Mouse (Mus musculus): ENCODE data around the gene St6galnac3. TPM values are rescaled to one million over a fixed set of nuclear protein-coding genes. Genes with fewer than 3 reads are reported as not detected.

The St6galnac3 gene
- polyA plus RNA-seq, 1 experiment from 2014 or later = 38.3 TPM

GRCm38 (mm10) chr3:153429840-153430239 lies 295.1 kb downstream of the St6galnac3 start:
- Histone ChIP-seq H3K9ac (replicated peaks) (no peak overlapping the region), H3K4me2 (no peak overlapping the region), H3K4me3 (replicated peaks) (no peak overlapping the region), H3K27ac (no peak overlapping the region), H3K4me1 (replicated peaks) (0 out of 2 replicates have a peak, but pooled peaks cover 5% of the 10 kb centered on the region), H3K36me3 (no peaks in the 10 kb centered on the region), H3K9me3 (no peaks in the 10 kb centered on the region), H3K27me3 (no peaks in the 10 kb centered on the region)
- ATAC-seq (ENCODE audit: insufficient number of reproducible peaks, insufficient read depth, low FRiP score, low TSS enrichment, low read depth) = no peak
- 67% methylated on average over 8 of the region's 8 CpGs for WGBS

DNA sequence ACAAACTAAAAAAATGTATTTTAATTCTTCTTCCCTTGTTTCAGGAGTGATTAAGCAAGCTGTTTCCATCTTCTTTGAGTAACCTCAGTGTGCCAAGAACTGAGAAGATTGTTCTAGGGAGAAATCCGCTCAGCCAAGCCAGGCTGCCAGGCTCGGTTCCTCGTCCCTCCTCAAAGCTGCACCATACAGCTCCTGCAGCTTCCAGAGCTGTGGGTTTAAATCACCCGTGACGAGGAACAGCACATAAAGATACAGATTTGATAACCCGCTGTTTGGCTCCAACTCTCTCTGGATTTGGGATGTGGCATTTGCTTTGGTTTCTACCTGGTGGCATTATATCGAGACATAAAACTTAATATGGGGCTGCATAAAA lies 303.1 kb downstream of the St6galnac3 start:
- ATAC-seq (ENCODE audit: insufficient number of reproducible peaks, insufficient read depth, low FRiP score, low TSS enrichment, low read depth) = no peak
- H3K27ac ChIP-seq = no peak overlapping the region
- no peaks in the 10 kb centered on the region for H3K9me3 ChIP-seq
- H3K4me2 ChIP-seq = no peak overlapping the region
- WGBS = 65% methylated on average over 7 of the region's 7 CpGs
- H3K9ac ChIP-seq (replicated peaks) = no peak overlapping the region
- H3K4me1 ChIP-seq (replicated peaks) = no peaks in the 10 kb centered on the region
- H3K27me3 ChIP-seq = no peaks in the 10 kb centered on the region
- no peaks in the 10 kb centered on the region for H3K36me3 ChIP-seq
- H3K4me3 ChIP-seq (replicated peaks) = no peak overlapping the region

DNA sequence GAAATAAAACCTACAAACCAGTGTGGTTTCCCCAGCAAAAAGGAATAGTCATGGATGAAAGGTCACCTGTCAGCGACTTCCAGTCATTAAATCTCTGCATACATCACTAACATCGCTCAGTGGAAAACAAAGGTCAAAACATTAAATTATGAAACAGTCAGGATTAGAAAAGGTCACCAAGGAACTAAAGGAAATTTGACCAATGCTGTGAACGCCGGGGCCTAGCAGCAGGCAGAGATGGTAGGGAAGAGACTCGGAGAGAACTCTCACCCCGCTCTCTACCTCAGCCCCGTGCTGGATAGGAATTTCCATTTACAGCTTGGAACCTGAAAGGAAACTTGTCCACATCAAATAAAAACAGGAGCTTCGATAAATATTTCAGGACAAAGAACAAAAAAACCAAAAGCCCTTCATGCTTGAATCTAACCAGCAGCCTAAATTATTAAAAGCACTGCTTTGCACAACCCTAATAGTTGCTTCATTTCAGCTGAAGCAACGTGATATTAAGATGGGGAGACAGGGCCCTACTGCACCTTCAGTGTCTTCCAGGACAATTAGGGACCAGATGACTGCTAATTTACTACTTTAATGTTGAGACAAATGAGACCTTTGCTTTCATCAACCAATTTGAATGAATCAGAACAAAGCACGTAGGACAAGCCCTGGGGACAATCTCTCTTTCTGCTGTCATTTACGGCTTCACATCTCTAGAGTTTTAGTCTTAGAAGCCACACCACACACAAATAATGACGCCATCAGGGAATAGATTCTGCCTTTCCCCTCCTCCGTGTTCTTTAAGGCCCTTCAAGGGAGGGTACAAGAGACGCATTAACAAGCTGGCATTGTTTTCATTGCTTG lies 303.7 kb downstream of the St6galnac3 start:
- Histone ChIP-seq H3K4me3 (replicated peaks) (no peak overlapping the region), H3K9me3 (no peaks in the 10 kb centered on the region), H3K27me3 (no peaks in the 10 kb centered on the region), H3K4me2 (no peak overlapping the region), H3K36me3 (no peaks in the 10 kb centered on the region), H3K27ac (no peak overlapping the region), H3K4me1 (replicated peaks) (no peaks in the 10 kb centered on the region), H3K9ac (replicated peaks) (no peak overlapping the region)
- WGBS = 61% methylated on average over 14 of the region's 14 CpGs
- ATAC-seq (ENCODE audit: insufficient number of reproducible peaks, insufficient read depth, low FRiP score, low TSS enrichment, low read depth) = no peak

- H3K36me3 ChIP-seq = no peaks in the 10 kb centered on the region
- H3K9me3 ChIP-seq = no peaks in the 10 kb centered on the region
- ATAC-seq (ENCODE audit: insufficient number of reproducible peaks, insufficient read depth, low FRiP score, low TSS enrichment, low read depth) = no peak
- no peak overlapping the region for H3K27ac ChIP-seq
- no peak overlapping the region for H3K9ac ChIP-seq (replicated peaks)
- WGBS = 88% methylated on average over 7 of the region's 7 CpGs
- no peaks in the 10 kb centered on the region for H3K27me3 ChIP-seq
- no peak overlapping the region for H3K4me2 ChIP-seq
- H3K4me3 ChIP-seq (replicated peaks) = no peak overlapping the region
- H3K4me1 ChIP-seq (replicated peaks) = no peaks in the 10 kb centered on the region
These were observed 305.6 kb downstream of the St6galnac3 start for GRCm38 (mm10) chr3:153419331-153419730.

DNA sequence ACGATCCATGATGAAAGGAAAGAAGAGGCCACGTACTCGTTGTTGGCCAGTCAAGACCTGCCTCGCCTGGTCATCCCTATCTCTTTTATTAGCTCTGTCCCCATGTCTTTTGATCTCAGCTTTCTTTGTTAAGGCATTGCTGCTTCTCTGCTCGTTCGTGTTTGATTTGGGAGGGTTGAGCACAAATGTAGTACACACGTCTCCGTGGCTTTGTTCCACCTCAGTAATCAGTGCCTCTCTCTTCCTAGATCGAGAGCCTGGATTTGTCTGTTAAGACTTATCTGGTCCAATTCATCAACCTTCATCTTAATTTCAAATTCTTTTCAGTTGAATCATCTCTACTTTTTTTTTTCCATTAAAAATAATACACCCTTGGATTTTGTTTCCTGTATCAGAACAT lies 308.0 kb downstream of the St6galnac3 start:
- no peak for ATAC-seq (ENCODE audit: insufficient number of reproducible peaks, insufficient read depth, low FRiP score, low TSS enrichment, low read depth)

DNA sequence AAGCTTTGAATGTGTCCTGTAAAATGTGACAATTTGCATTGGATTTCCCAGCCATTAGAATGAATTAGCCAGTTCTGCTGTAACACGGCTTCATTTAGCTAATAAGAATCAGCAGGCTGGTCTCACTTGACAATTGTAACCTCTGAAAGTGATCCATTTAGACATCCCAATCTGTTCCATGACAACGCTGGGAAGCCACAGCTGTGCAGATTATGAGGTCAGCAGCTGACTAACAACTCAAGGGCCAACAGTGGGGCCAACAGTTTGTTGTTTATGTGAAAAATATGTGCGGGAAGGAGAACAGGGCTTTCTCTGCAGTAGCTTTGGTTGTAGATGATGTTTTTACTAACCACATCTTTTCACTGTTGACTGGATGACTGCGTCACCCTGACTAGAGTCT lies 308.6 kb downstream of the St6galnac3 start:
- Histone ChIP-seq H3K9me3 (no peaks in the 10 kb centered on the region), H3K36me3 (no peaks in the 10 kb centered on the region), H3K4me3 (replicated peaks) (no peak overlapping the region), H3K4me1 (replicated peaks) (no peaks in the 10 kb centered on the region), H3K27ac (no peak overlapping the region), H3K9ac (replicated peaks) (no peak overlapping the region), H3K27me3 (no peaks in the 10 kb centered on the region), H3K4me2 (no peak overlapping the region)
- 90% methylated on average over 4 of the region's 4 CpGs for WGBS
- ATAC-seq (ENCODE audit: insufficient number of reproducible peaks, insufficient read depth, low FRiP score, low TSS enrichment, low read depth) = no peak

More for the DNA sequence above, 308.0 kb downstream of the St6galnac3 start:
- Histone ChIP-seq H3K4me2 (no peak overlapping the region), H3K9ac (replicated peaks) (no peak overlapping the region), H3K4me3 (replicated peaks) (no peak overlapping the region), H3K27ac (no peak overlapping the region), H3K36me3 (no peaks in the 10 kb centered on the region), H3K27me3 (no peaks in the 10 kb centered on the region), H3K9me3 (no peaks in the 10 kb centered on the region), H3K4me1 (replicated peaks) (no peaks in the 10 kb centered on the region)
- WGBS = 82% methylated on average over 9 of the region's 9 CpGs

DNA sequence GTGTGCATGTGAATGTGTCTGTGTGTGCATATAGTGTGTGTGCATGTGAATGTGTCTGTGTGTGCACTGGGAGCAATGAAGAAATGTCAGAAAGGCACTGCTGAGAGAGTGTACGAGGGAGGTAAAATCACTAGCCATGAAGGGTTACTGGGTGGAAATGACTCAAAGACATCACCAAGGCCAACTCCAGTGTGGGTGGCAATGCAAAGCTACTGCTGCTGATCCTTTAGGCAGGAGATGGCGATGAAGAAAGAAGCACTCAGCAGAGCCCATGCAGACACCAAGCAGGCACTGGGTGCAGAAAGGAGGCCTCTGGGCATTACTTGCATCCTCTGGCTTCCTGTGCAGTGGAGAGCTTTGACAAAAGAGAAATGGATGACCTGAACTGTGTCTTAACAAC lies 310.8 kb downstream of the St6galnac3 start:
- Histone ChIP-seq H3K4me3 (replicated peaks) (no peak overlapping the region), H3K27me3 (no peaks in the 10 kb centered on the region), H3K27ac (no peak overlapping the region), H3K4me1 (replicated peaks) (no peaks in the 10 kb centered on the region), H3K4me2 (no peak overlapping the region), H3K9me3 (no peaks in the 10 kb centered on the region), H3K36me3 (no peaks in the 10 kb centered on the region), H3K9ac (replicated peaks) (no peak overlapping the region)
- ATAC-seq (ENCODE audit: insufficient number of reproducible peaks, insufficient read depth, low FRiP score, low TSS enrichment, low read depth) = no peak
- 81% methylated on average over 2 of the region's 2 CpGs for WGBS

DNA sequence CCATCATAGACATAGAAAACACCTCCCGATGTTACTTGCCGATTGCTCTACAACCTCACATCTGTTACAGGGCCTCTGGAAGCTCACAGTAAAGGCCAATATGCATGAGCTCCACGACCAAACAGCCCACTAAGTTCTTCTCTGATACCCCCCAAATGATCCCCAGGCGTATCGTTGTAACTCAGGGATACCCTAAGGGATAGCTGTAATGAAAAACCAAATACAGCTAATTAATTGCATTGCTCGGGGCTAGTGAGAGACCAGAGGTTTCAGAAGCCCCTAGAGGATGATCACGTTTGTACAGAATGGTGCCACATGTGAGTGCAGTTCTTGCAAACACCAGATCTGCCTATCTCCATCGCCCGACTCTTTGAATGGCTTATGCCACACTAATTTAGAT lies 315.7 kb downstream of the St6galnac3 start:
- 59% methylated on average over 9 of the region's 9 CpGs for WGBS
- H3K9ac ChIP-seq (replicated peaks) = no peak overlapping the region
- no peaks in the 10 kb centered on the region for H3K9me3 ChIP-seq
- H3K4me1 ChIP-seq (replicated peaks) = no peaks in the 10 kb centered on the region
- no peaks in the 10 kb centered on the region for H3K36me3 ChIP-seq
- H3K27ac ChIP-seq = no peak overlapping the region
- H3K4me2 ChIP-seq = no peak overlapping the region
- H3K4me3 ChIP-seq (replicated peaks) = no peak overlapping the region
- H3K27me3 ChIP-seq = no peaks in the 10 kb centered on the region
- no peak for ATAC-seq (ENCODE audit: insufficient number of reproducible peaks, insufficient read depth, low FRiP score, low TSS enrichment, low read depth)

GRCm38 (mm10) chr3:153408361-153408760 lies 316.6 kb downstream of the St6galnac3 start:
- 93% methylated on average over 6 of the region's 6 CpGs for WGBS
- ATAC-seq (ENCODE audit: insufficient number of reproducible peaks, insufficient read depth, low FRiP score, low TSS enrichment, low read depth) = no peak
- Histone ChIP-seq H3K4me3 (replicated peaks) (no peak overlapping the region), H3K4me2 (no peak overlapping the region), H3K9ac (replicated peaks) (no peak overlapping the region), H3K27ac (no peak overlapping the region), H3K9me3 (no peaks in the 10 kb centered on the region), H3K27me3 (no peaks in the 10 kb centered on the region), H3K36me3 (no peaks in the 10 kb centered on the region), H3K4me1 (replicated peaks) (no peaks in the 10 kb centered on the region)

GRCm38 (mm10) chr3:153407698-153408097 lies 317.3 kb downstream of the St6galnac3 start:
- no peak for ATAC-seq (ENCODE audit: insufficient number of reproducible peaks, insufficient read depth, low FRiP score, low TSS enrichment, low read depth)
- Histone ChIP-seq H3K4me3 (replicated peaks) (no peak overlapping the region), H3K4me2 (no peak overlapping the region), H3K9me3 (no peaks in the 10 kb centered on the region), H3K36me3 (no peaks in the 10 kb centered on the region), H3K9ac (replicated peaks) (no peak overlapping the region), H3K4me1 (replicated peaks) (no peaks in the 10 kb centered on the region), H3K27me3 (no peaks in the 10 kb centered on the region), H3K27ac (no peak overlapping the region)
- 82% methylated on average over 6 of the region's 6 CpGs for WGBS

DNA sequence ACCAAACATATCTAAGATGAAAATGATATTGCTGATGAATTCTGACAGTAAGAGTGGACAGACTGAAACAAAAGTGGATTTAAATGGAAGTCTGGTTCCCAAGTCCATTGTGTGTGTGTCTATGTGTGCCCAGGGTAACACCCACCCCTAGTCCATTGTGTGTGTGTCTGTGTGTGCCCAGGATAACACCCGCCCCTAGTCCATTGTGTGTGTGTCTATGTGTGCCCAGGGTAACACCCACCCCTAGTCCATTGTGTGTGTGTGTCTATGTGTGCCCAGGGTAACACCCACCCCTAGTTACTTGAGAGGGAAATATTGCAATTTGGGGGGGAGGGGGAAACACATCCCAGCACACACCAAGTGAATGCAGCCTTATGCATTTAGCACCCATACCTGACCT lies 318.1 kb downstream of the St6galnac3 start:
- Histone ChIP-seq H3K4me3 (replicated peaks) (no peak overlapping the region), H3K4me2 (no peak overlapping the region), H3K36me3 (no peaks in the 10 kb centered on the region), H3K9ac (replicated peaks) (no peak overlapping the region), H3K27ac (no peak overlapping the region), H3K4me1 (replicated peaks) (no peaks in the 10 kb centered on the region), H3K27me3 (no peaks in the 10 kb centered on the region), H3K9me3 (no peaks in the 10 kb centered on the region)
- ATAC-seq (ENCODE audit: insufficient number of reproducible peaks, insufficient read depth, low FRiP score, low TSS enrichment, low read depth) = no peak
- 93% methylated on average over 1 of the region's 1 CpGs for WGBS

GRCm38 (mm10) chr3:153406220-153406619 lies 318.8 kb downstream of the St6galnac3 start:
- Histone ChIP-seq H3K36me3 (no peaks in the 10 kb centered on the region), H3K4me2 (no peak overlapping the region), H3K9ac (replicated peaks) (no peak overlapping the region), H3K9me3 (no peaks in the 10 kb centered on the region), H3K4me1 (replicated peaks) (no peaks in the 10 kb centered on the region), H3K27ac (no peak overlapping the region), H3K4me3 (replicated peaks) (no peak overlapping the region), H3K27me3 (no peaks in the 10 kb centered on the region)
- 88% methylated on average over 4 of the region's 4 CpGs for WGBS
- no peak for ATAC-seq (ENCODE audit: insufficient number of reproducible peaks, insufficient read depth, low FRiP score, low TSS enrichment, low read depth)

Data from limb, embryonic 12.5 days (tissue).